Mouse (Mus musculus): ENCODE measurements at regions not wholly inside any gene's neighbourhood (a gene's known extent, or its start where the extent isn't known, plus 50 kb on each side); places are given as distances from the start of the nearest gene placed in this dataset.
"Not testable (repeated sequence)": the region's sequence is repeated elsewhere in the genome, so short reads cannot be mapped to it uniquely, and the experiment has no call there.

DNA sequence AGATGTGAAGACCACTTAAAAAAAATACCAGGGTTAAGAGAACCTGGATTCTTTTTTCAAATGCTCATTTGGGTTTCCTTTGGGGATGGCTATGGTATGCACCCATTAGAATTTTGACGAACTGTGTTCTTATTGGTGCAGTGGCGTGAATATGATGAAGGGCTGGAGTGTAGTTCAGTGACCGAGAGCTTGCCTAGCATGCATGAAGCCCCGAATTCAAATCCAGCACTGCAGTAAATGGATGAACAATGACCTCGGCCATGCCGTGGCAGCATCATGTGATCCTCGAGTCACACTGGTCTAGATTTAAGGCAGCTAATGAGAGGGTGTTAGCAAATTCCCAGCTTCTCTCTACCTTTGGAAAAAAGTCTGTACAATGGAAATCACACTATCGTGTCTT is 286.4 kb upstream of the Ubash3b start:
- DNase-seq (ENCODE audit: low read depth, low spot score), result no peak

- DNase-seq (ENCODE audit: low read depth, low spot score), result no peak
Observed at GRCm38 (mm10) chr9:41447211-41447875, 285.8 kb upstream of the Ubash3b start.

DNA sequence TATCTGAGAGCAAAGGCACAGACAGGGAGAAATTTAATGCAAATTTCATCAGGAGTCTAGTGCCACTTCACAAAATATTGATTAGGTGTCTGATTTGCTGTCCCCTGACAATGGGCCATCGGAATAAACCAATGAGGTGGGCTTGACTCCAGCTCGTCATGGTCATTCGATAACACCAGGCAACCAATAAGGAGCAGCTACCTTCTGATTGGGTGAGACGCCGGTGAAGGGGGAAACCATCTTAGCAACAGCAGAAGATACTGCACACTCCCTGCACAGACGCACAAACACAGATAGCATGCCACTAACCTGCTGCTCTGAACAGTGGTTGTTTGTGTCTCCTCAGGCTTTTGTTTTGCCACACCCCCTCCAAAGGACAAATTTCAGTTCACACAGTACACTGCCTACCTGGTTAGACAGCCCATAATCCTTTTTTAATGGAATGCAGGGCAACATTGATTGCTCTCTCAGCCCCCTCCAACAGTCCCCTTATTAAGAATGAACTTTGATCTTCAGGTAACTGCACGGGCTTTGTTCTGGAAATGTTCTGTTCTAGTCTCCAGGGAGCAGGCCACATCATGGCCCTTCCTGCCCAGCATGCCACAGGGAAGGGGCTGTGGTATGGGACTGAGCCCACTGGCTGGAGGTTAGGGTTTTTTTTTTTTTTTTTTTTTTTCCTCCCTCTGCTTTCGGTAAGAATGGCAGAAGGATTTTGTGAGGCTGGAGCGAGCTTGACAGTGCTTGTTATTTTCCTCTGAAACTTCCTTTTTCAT is 285.1 kb upstream of the Ubash3b start:
- no peak for DNase-seq (ENCODE audit: low read depth, low spot score)

DNA sequence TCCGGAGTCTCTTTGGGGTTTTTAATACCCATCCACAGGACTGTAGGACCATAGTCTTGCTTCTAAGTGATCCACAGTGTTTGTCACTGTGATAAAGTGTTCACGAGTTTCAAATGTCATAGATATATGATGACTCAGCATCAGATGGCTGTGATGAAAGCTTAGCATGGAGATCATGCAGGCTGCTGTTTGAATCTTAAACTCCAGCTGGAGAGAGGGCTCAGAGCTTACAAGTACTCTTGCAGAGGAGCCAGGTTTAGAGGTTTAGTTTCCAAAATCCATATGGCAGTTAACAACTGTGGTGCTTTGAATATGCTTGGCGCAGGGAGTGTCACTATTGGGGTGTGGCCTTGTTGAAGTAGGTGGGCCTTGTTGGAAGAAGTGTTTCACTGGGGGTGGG is 280.9 kb upstream of the Ubash3b start:
- no peak for DNase-seq (ENCODE audit: low read depth, low spot score)

DNA sequence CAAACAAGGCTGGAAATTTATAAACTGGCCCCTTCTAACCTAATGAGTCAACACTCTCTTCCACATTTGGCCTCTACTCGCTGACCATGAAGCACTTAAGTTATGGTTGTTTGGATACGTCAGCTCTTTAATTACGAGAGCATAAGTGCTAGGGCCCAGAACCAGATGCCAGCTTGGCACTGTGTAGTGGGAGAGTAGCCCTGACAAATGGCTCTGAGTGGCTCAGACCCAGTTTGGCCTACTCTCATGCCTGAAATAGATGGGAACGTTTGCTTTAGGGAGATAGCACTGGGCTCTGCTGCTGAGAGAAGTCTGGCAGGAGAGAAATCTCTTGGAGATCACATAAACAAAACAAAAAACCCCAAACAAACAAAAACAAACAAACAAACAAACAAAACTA is 278.5 kb upstream of the Ubash3b start:
- DNase-seq (ENCODE audit: low read depth, low spot score), result no peak

DNA sequence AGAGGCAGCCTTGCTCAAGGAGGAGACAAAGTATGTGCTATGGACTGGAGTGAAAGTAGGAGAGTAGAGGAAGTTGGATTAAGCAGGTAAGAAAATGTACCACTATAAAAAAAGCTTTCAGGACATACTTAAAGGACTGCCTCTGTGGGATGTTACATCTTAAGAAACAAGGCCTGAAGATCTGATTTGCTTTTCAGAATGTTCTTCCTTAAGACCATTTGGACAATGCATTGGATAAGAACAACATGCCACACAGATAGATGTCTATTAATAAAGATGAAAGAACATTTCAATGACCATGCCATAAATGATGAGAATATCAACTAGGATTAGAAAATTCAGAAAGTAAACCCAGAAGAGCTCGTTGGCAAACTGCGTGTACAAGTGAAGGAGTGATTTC is 276.6 kb upstream of the Ubash3b start:
- no peak for DNase-seq (ENCODE audit: low read depth, low spot score)

GRCm38 (mm10) chr9:41430391-41431343 is 269.2 kb upstream of the Ubash3b start:
- DNase-seq (ENCODE audit: low read depth, low spot score), result no peak

DNA sequence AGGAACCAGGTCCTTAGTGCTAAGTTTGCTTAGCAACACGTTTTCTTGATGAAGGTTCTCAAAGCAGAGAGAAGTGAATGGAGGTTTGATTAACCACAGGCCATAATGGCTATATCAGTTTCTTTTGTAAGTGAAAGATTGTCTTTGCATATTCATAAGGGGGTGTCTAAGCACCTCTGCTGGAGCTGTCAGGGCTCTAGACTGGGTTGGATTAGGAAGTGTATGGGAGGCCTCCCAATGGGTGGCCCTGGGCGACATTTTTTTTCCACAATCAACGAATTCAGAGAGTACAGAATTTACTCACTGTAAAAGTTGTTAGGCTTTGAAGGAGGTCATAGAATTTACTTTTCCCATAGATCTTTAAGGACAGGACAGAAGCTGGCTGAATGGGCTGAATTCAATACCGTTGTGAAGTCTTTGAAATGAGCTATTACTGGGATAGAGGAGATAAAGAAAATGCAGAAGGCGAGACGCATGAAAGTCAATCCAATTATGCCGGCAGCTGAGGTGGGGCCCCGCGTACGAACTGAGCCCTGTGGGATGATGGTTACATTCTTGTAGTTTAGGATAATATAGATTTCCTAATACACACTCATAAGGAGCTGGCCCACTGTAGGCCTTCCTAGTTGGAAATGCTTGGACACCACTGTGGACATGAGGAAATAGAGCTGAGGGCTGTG is 268.4 kb upstream of the Ubash3b start:
- no peak for DNase-seq (ENCODE audit: low read depth, low spot score)

- no peak for DNase-seq (ENCODE audit: low read depth, low spot score)
Observed at GRCm38 (mm10) chr9:41429236-41429635, 267.7 kb upstream of the Ubash3b start.

GRCm38 (mm10) chr9:41426698-41427097 is 265.2 kb upstream of the Ubash3b start:
- no peak for DNase-seq (ENCODE audit: low read depth, low spot score)

- no peak for DNase-seq (ENCODE audit: low read depth, low spot score)
Observed at GRCm38 (mm10) chr9:41425225-41425624, 263.7 kb upstream of the Ubash3b start.

- no peak for DNase-seq (ENCODE audit: low read depth, low spot score)
Observed at GRCm38 (mm10) chr9:41413791-41414190, 252.3 kb upstream of the Ubash3b start.

GRCm38 (mm10) chr9:41413091-41413490 is 251.6 kb upstream of the Ubash3b start:
- DNase-seq (ENCODE audit: low read depth, low spot score), result not testable (repeated sequence)

- DNase-seq (ENCODE audit: low read depth, low spot score), result no peak
Observed at GRCm38 (mm10) chr9:41412174-41412757, 250.8 kb upstream of the Ubash3b start.

- DNase-seq (ENCODE audit: low read depth, low spot score), result no peak
Observed at GRCm38 (mm10) chr9:41408301-41408700, 246.8 kb upstream of the Ubash3b start.

DNA sequence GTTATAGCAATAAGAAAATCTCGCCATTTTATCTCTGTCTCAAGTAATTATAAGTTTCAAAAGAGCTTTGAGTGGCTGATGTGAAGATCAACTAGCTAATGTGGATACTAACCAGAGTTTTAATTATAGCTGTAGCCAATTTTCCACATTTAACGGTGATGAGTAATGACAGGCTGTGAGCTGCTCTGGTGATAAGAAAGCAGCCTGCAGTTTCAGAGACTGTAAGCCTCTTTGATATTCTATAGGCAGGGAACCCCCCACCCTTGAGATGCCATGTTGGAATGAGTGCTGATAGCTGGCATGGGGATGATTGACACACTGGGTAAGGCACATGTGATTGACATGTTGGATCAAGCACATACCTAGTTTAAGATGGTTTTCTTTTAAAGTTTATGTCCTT is 245.6 kb upstream of the Ubash3b start:
- DNase-seq (ENCODE audit: low read depth, low spot score), result no peak

DNA sequence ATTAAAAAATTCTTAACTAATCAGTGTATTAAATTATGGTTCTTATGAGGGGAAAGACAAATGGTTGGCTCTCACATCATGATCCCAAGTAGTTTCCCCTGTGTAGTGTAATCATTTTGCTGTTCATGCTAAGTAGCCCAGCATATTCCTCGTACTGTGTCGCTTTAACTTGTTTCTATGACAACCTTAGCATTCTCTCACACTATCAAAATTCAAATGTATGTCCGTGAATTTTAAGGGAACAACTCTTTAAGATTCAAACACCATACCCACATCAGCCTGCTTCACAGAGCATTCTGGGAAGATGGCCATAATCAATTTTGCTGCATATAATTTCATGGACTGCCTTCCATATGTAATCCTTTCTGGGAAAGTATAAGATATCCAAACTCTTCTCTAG is 241.4 kb upstream of the Ubash3b start:
- DNase-seq (ENCODE audit: low read depth, low spot score), result no peak

GRCm38 (mm10) chr9:41400950-41401349 is 239.5 kb upstream of the Ubash3b start:
- DNase-seq (ENCODE audit: low read depth, low spot score), result no peak

DNA sequence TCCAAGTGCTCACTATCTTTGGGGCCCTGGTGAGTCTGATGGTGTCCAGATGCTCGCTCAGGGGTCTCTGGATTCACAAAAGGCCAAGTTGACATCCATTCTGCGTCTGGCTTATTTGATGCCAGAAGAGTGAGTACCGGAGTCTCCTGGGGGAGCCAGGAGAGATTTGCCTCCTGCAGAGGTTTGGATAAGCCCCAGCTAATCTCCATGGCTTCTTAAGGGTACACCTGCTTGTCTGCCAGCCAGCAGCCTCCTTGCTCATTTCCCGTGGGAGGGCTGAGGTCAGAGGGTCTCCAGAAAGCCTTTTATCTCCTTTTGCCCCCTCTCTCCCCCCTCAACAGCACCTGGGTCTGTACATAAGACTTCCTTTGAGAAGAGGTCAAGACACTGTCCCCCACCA is 234.0 kb upstream of the Ubash3b start:
- DNase-seq (ENCODE audit: low read depth, low spot score), result no peak

GRCm38 (mm10) chr9:41391591-41392320 is 230.3 kb upstream of the Ubash3b start:
- DNase-seq (ENCODE audit: low read depth, low spot score), result no peak

DNA sequence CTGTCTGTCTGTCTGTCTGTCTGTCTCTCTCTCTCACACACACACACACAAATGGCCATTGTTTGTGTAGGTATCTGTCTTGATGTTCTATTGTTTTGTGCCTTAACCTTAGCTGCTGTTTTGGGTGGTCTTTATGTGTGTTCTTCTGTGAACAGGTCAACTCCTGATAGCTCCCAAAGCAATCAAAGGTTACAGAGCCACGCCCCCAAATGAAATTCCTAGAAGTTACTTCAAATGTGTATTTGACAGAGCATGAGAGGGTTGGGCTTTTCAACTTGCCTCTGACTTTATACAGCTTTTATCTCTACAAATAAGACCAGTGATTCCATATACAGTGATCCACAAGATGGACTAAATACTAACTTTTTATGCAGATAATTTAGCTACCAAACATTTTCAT is 217.8 kb upstream of the Ubash3b start:
- DNase-seq (ENCODE audit: low read depth, low spot score), result no peak
